Mouse (Mus musculus) ovary, postnatal 14 days (tissue): ENCODE data around the gene 1110002E22Rik.

Experiments used
- DNase-seq: peaks from one replicate; pipeline ENCODE4 v3.0.0; 2022; ENCODE audit warnings: low spot score

The 1110002E22Rik gene

GRCm38 (mm10) chr3:138106887-138107286 lies 42.0 kb downstream of the 1110002E22Rik start:
- no peak for DNase-seq

- DNase-seq, result no peak
These were observed 46.3 kb downstream of the 1110002E22Rik start for GRCm38 (mm10) chr3:138110910-138111782.

- no peak for DNase-seq
These were observed 49.3 kb downstream of the 1110002E22Rik start for GRCm38 (mm10) chr3:138114106-138114505.

DNA sequence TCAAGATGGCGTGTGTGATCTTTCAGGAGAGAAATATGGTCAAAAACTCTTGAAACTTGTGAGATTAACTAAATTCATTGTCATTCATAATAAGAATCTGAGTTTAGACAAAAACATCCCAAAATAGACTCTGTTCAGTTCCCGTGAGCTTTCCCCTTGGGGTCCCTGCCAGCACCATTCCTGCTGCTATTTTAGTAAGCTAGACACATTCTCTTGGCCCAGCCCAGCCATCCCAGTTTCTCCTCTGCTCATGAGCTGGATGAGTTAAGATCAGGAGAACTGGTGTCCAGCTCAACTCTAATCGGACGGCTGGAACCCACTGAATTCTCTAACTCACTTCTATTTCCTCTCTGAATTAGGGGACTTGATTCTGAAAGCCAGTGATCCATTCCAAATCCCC lies 52.0 kb downstream of the 1110002E22Rik start:
- DNase-seq, result no peak

DNA sequence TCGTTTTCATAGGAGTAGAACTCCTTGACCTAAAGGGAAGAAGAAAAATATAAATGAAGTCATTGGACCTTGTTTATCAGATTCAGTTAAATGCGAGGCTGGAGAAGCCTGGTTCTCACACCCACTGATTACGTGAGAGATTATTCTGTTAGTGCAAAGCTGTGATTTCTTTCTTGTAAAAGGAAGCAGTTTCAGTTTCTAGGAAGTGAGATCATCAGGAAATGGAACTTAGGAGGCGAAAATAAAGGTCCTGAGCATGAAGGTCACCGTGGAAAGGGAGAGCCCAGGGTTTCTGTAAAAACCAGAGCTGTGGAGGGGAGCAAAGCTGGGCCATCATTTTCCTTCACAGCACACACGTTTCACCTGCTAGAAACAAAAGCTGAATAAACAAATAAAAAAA lies 53.5 kb downstream of the 1110002E22Rik start:
- DNase-seq, result no peak

DNA sequence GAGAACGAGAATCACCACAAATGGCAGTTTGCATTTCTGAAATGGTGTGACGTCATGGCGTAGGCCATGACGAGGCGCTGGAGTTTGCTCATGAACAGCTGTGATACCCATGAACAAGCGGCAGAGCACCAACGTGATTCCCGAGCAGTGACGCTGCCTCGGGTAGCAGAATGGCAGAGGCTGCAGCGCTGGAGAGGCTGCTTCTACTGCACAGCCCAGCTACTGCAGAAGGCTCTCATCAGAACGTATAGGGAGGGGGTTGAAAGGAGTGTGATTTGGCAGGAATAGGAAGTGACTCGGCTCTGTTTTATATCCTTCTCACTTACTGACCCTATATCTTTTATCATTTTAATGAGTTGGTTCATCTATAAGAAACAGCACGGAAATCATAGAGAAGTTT lies 54.0 kb downstream of the 1110002E22Rik start:
- DNase-seq, result no peak

DNA sequence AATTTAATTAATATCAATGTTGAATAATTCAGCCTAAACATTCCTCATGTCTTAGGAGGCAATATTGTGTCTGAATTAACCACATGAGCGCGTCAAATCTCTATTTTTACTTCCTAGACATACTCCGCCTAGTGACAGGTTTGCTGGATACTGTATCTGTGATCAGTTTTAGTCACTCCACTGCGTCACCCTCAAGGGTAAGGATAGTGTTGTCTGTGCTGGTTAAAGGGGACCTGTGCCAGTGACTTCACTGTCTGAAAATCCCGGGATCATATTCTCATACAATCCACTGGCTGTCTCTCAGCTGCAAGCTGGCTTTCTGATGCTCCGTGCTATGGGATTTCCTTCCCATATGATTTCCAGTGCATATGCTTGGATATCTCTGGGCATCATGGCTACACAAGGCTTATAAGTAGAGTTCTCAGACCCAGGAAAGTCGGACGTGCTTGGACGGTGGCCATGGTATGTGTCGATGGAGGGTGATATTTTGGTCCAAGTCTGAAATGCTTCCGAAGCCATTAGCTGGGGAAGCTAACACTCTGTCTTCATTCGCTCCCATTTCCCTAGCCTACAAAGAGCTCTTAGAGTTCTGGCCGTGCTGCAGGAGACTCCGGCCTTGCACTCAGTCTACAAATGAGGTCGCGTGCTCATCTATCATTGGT lies 54.7 kb downstream of the 1110002E22Rik start:
- DNase-seq, result no peak

DNA sequence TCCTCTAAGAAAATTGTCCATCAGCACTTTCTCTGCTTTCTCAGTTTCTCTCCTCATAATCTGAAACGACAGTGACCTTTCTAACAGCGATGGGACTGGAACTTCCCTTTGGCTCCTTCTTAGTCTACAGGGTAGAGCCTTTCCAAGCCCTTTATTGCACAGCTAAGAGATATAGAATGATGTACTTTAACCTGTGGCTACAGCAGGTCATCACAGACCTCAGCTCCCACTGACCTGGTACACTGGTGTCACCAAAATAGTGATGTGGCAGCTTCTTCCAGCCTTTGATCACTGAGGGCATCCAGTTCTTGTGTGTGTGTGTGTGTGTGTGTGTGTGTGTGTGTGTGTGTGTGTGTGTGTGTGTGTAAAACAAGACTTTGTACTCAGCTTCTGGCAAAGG lies 56.6 kb downstream of the 1110002E22Rik start:
- DNase-seq, result no peak

DNA sequence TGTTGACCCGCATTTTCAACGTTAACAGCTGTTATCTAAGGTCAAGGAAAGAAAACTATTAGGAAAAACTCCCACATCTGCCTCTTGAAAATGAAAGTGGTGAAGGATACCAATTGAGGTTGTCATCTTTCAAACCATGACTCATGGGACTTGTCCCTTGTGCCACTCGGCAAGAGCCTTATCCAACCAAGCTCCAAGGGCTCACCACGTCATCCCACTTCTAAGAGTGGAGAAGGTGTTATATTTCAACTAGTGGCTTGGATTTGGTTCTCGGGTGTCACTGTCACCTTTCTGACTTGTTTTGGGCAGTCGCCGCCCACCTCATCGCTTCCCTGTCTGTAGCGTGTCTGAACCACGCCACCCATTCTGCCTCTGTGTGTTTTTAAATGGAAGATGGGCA lies 59.0 kb downstream of the 1110002E22Rik start:
- no peak for DNase-seq

- DNase-seq, result no peak
These were observed 64.3 kb downstream of the 1110002E22Rik start for GRCm38 (mm10) chr3:138129110-138129509.

- no peak for DNase-seq
These were observed 65.8 kb downstream of the 1110002E22Rik start for GRCm38 (mm10) chr3:138130692-138131091.
